Mouse (Mus musculus): ENCODE measurements around the gene Dst.

GRCm38 (mm10) chr1:34122198-34122597 lies 214.2 kb downstream of the Dst start:
- TF ChIP-seq CTCF (IDR thresholded peaks at IDR 0.05; ENCODE audit: low read depth) (no peak), EP300 (IDR thresholded peaks at IDR 0.05; ENCODE audit: low read depth) (no peak)

Measured in liver, embryonic 14.5 days (tissue).